In the genomic region with DNA sequence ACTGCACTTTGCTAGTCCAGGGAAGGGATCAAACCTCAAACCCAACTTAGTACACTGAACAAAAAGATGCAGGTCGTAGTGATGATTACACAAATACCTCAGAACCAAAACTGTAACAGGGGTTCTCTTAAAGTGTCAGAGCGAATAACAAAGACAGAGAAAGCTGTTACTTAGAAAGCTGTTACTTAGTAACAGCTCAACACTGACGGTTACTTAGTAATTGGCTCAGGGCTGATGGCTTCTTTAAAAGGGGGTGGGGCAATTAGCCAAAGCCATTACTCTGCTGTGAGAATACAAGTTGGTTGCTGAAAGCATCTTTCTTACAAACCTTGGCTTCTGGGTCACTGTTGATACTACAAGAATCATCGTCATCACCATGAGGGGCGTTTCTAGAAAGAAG, we compare ENCODE assay signal across 18 mouse cellular contexts.
DNase-seq lines count a peak whose midpoint lies in the region; ATAC-seq and TF ChIP-seq lines count a peak whose summit lies in the region.
"Had no signal": no experiment of that assay in that cellular context is flagged by ENCODE, and none has a peak within 500 bp of the region (broad histone marks: within the 10 kb centered on the region; RNA-seq: fewer than 3 reads in every experiment).

No protein-coding gene starts in this region.

- WGBS in hindbrain, embryonic 16.5 days, result 72% methylated on average over 5 of the region's 5 CpGs
- WGBS in hindbrain, embryonic 12.5 days, result 76% methylated on average over 5 of the region's 5 CpGs
- WGBS in kidney, embryonic 15.5 days, result 78% methylated on average over 5 of the region's 5 CpGs
- WGBS in kidney, embryonic 14.5 days, result 79% methylated on average over 5 of the region's 5 CpGs

- H3K27me3 ChIP-seq in hindbrain, embryonic 16.5 days (replicated peaks; ENCODE audit: control insufficient read depth, insufficient read depth, low read length), result no peaks in the 10 kb centered on the region
- H3K27me3 ChIP-seq in hindbrain, embryonic 12.5 days, result no peaks in the 10 kb centered on the region
- no peaks in the 10 kb centered on the region for H3K27me3 ChIP-seq in kidney, embryonic 15.5 days
- H3K27me3 ChIP-seq in kidney, embryonic 14.5 days (ENCODE audit: control insufficient read depth, insufficient read depth, low read length), result no peaks in the 10 kb centered on the region
- H3K27me3 ChIP-seq: embryonic facial prominence, embryonic 12.5 days; forebrain, embryonic 13.5 days; heart, embryonic 13.5 days had no signal

- H3K36me3 ChIP-seq in hindbrain, embryonic 16.5 days (ENCODE audit: control insufficient read depth, insufficient read depth, low read length), result no peaks in the 10 kb centered on the region
- no peaks in the 10 kb centered on the region; the same call in 1 of the 2 replicates for H3K36me3 ChIP-seq in hindbrain, embryonic 12.5 days
- peaks cover 8% of the 10 kb centered on the region for H3K36me3 ChIP-seq in kidney, embryonic 15.5 days
- no peaks in the 10 kb centered on the region for H3K36me3 ChIP-seq in kidney, embryonic 14.5 days (ENCODE audit: control insufficient read depth, insufficient read depth, low read length)
- H3K36me3 ChIP-seq: embryonic facial prominence, embryonic 12.5 days had no signal

- H3K27ac ChIP-seq in hindbrain, embryonic 16.5 days (ENCODE audit: low read depth, low read length), result 0 out of 2 replicates have a peak overlapping the region, but pooled peaks have one; percentile 27
- H3K27ac ChIP-seq in hindbrain, embryonic 12.5 days, result no peak overlapping the region
- peak overlapping the region; percentile 75 for H3K27ac ChIP-seq in kidney, embryonic 15.5 days
- no peak overlapping the region for H3K27ac ChIP-seq in kidney, embryonic 14.5 days (ENCODE audit: low read depth, low read length)
- H3K27ac ChIP-seq: embryonic facial prominence, embryonic 12.5 days; forebrain, embryonic 13.5 days; heart, embryonic 13.5 days had no signal

- H3K4me3 ChIP-seq in hindbrain, embryonic 16.5 days (ENCODE audit: low read length), result no peak overlapping the region
- H3K4me3 ChIP-seq in hindbrain, embryonic 12.5 days, result no peak overlapping the region
- H3K4me3 ChIP-seq in kidney, embryonic 15.5 days (replicated peaks), result no peak overlapping the region
- H3K4me3 ChIP-seq in kidney, embryonic 14.5 days (ENCODE audit: low read length), result no peak overlapping the region
- H3K4me3 ChIP-seq: embryonic facial prominence, embryonic 12.5 days; forebrain, embryonic 13.5 days; heart, embryonic 13.5 days had no signal

- peak; percentile 54 for DNase-seq in brain, embryonic 14.5 days (ENCODE audit: low read depth)
- peak; percentile 46 to 69 for DNase-seq in kidney, postnatal 36 days
- DNase-seq in left cerebral cortex, postnatal 14 days (ENCODE audit: low spot score in 2 of 2), result no peak
- DNase-seq in layer of hippocampus, postnatal 14 days (ENCODE audit: low spot score in 2 of 2), result no peak
- DNase-seq: adrenal gland, postnatal 10 days; cerebellum, adult 11-12 months; cerebellum, adult 9-10 months; cerebellum, postnatal 25 days; gastrocnemius, postnatal 36 days; heart, adult 11 months; heart, postnatal 36 days had no signal

- H3K9ac ChIP-seq in hindbrain, embryonic 16.5 days (ENCODE audit: low read depth, low read length), result no peak overlapping the region
- no peak overlapping the region for H3K9ac ChIP-seq in hindbrain, embryonic 12.5 days
- no peak overlapping the region for H3K9ac ChIP-seq in kidney, embryonic 15.5 days
- no peak overlapping the region for H3K9ac ChIP-seq in kidney, embryonic 14.5 days (ENCODE audit: low read depth, low read length)
- H3K9ac ChIP-seq: embryonic facial prominence, embryonic 12.5 days; forebrain, embryonic 13.5 days; heart, embryonic 13.5 days had no signal

- H3K9me3 ChIP-seq in hindbrain, embryonic 16.5 days (ENCODE audit: control insufficient read depth, low read length), result no peaks in the 10 kb centered on the region
- H3K9me3 ChIP-seq in hindbrain, embryonic 12.5 days (replicated peaks), result no peaks in the 10 kb centered on the region
- H3K9me3 ChIP-seq in kidney, embryonic 15.5 days (replicated peaks), result no peaks in the 10 kb centered on the region
- H3K9me3 ChIP-seq in kidney, embryonic 14.5 days (ENCODE audit: control insufficient read depth, low read length), result no peaks in the 10 kb centered on the region
- H3K9me3 ChIP-seq: embryonic facial prominence, embryonic 12.5 days; forebrain, embryonic 13.5 days; heart, embryonic 13.5 days had no signal

- H3K4me2 ChIP-seq in hindbrain, embryonic 16.5 days (ENCODE audit: low read length), result no peak overlapping the region
- H3K4me2 ChIP-seq in hindbrain, embryonic 12.5 days (replicated peaks), result no peak overlapping the region
- H3K4me2 ChIP-seq in kidney, embryonic 15.5 days, result no peak overlapping the region
- H3K4me2 ChIP-seq in kidney, embryonic 14.5 days (replicated peaks; ENCODE audit: low read depth, low read length), result no peak overlapping the region
- H3K4me2 ChIP-seq: embryonic facial prominence, embryonic 12.5 days; forebrain, embryonic 13.5 days; heart, embryonic 13.5 days had no signal

- TF ChIP-seq POLR2A in brain, embryonic 14.5 days (IDR thresholded peaks at IDR 0.05; ENCODE audit: borderline replicate concordance, extremely low read depth, insufficient read depth, insufficient read length, poor library complexity, severe bottlenecking), result no peak

- intact Hi-C loops in left cerebral cortex, postnatal 14 days (cut with DNase I), result no loop called here

- peaks cover 6% of the 10 kb centered on the region for H3K4me1 ChIP-seq in hindbrain, embryonic 16.5 days (ENCODE audit: control insufficient read depth, insufficient read depth, low read depth, low read length)
- H3K4me1 ChIP-seq in hindbrain, embryonic 12.5 days, result peaks cover 28% of the 10 kb centered on the region
- H3K4me1 ChIP-seq in kidney, embryonic 15.5 days, result 0 out of 2 replicates have a peak, but pooled peaks cover 3% of the 10 kb centered on the region
- no peaks in the 10 kb centered on the region for H3K4me1 ChIP-seq in kidney, embryonic 14.5 days (ENCODE audit: control insufficient read depth, insufficient read depth, low read length)
- H3K4me1 ChIP-seq: heart, embryonic 13.5 days had no signal

- no peak for TF ChIP-seq CTCF in brain, embryonic 14.5 days (IDR thresholded peaks at IDR 0.05; ENCODE audit: borderline replicate concordance, extremely low read depth, insufficient read depth, insufficient read length)

- ATAC-seq in hindbrain, embryonic 16.5 days, result no peak
- no peak for ATAC-seq in hindbrain, embryonic 12.5 days (ENCODE audit: low FRiP score)
- ATAC-seq in kidney, embryonic 15.5 days (replicated peaks; ENCODE audit: low FRiP score), result no peak; the same call in 1 of the 2 replicates
- no peak for ATAC-seq in kidney, embryonic 14.5 days (ENCODE audit: low FRiP score, low TSS enrichment)
- ATAC-seq: forebrain, embryonic 13.5 days had no signal

Comparison
In these comparisons a context has a peak if more than half of its experiments do, and no peak if none do; other contexts are left out.
1. H3K27ac ChIP-seq: peak in hindbrain, embryonic 16.5 days (single experiment) and kidney, embryonic 15.5 days (single experiment); none in hindbrain, embryonic 12.5 days (single experiment) and kidney, embryonic 14.5 days (single experiment).
2. DNase-seq: peak in brain, embryonic 14.5 days (single experiment) and kidney, postnatal 36 days (2 of 2); none in left cerebral cortex, postnatal 14 days (0 of 2) and layer of hippocampus, postnatal 14 days (0 of 2).